Comparison of ENCODE assay signal across 16 mouse cellular contexts in the genomic region with DNA sequence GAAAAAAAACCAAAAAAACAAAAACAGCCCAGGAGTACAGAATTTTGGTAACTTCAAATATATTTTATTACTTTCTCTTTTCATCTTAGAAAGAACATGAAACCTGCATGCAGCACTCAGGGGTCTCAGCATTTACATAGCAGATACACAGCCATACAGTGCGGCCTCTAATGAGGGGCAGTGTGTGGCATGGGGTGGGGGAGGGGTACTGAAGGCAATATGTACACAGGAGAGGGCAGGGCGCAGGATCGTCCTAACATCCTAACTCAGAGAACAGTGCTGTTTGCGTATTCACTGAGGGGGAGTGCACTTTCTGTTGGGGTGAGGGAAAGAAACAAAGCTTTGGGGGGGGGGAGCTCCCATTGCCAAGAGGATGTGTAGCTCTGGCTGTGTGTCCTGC. TPM values are rescaled to one million over a fixed set of nuclear protein-coding genes. Genes with fewer than 3 reads are reported as not detected.
"Had no signal": no experiment of that assay in that cellular context is flagged by ENCODE, and none has a peak within 500 bp of the region (broad histone marks: within the 10 kb centered on the region; RNA-seq: fewer than 3 reads in every experiment).

No protein-coding gene starts in this region.

- H3K36me3 ChIP-seq: kidney, embryonic 15.5 days; liver, embryonic 13.5 days; neural tube, embryonic 15.5 days had no signal

- H3K27ac ChIP-seq: kidney, embryonic 15.5 days; liver, embryonic 13.5 days; neural tube, embryonic 15.5 days had no signal

- ATAC-seq: liver, postnatal 0 days had no signal

- DNase-seq: kidney, adult 2 months; kidney, postnatal 25 days; layer of hippocampus, adult 9-11 months; layer of hippocampus, postnatal 36 days; liver; liver, embryonic 13.5 days; liver, postnatal 0 days; right cerebral cortex, postnatal 4 days; spleen, adult 18-20 months; thymus, adult 18-20 months; thymus, postnatal 25 days had no signal

- H3K4me3 ChIP-seq: kidney, embryonic 15.5 days; liver, embryonic 13.5 days; myocyte; neural tube, embryonic 15.5 days had no signal

- H3K9me3 ChIP-seq: kidney, embryonic 15.5 days; liver, embryonic 13.5 days; neural tube, embryonic 15.5 days had no signal

- H3K9ac ChIP-seq: kidney, embryonic 15.5 days; liver, embryonic 13.5 days; liver, postnatal 0 days; neural tube, embryonic 15.5 days had no signal

- H3K4me1 ChIP-seq: liver, embryonic 13.5 days had no signal

- H3K4me2 ChIP-seq: kidney, embryonic 15.5 days; liver, embryonic 13.5 days; neural tube, embryonic 15.5 days had no signal

RNA-seq across cellular contexts. Expression of a gene that starts 7.8 kb away (rescaled TPM):
- polyA plus RNA-seq: myocyte had no signal

RNA-seq across cellular contexts. Expression of a gene that starts 36.6 kb away (rescaled TPM):
- polyA plus RNA-seq: kidney, adult 2 months; kidney, embryonic 15.5 days; liver, embryonic 13.5 days; liver, postnatal 0 days; lung, embryonic 16.5 days; myocyte; stomach, embryonic 14.5 days had no signal
